Mouse (Mus musculus): Measurements from ENCODE around the gene Gm20696. TPM values are rescaled to one million over a fixed set of nuclear protein-coding genes. Genes with fewer than 3 reads are reported as not detected.
A peak's percentile ranks its signal among the peaks of the same experiment; 100 is the strongest.

Gm20696 gene
- polyA plus RNA-seq, 1 experiment from 2014 or later = 4.2 TPM

DNA sequence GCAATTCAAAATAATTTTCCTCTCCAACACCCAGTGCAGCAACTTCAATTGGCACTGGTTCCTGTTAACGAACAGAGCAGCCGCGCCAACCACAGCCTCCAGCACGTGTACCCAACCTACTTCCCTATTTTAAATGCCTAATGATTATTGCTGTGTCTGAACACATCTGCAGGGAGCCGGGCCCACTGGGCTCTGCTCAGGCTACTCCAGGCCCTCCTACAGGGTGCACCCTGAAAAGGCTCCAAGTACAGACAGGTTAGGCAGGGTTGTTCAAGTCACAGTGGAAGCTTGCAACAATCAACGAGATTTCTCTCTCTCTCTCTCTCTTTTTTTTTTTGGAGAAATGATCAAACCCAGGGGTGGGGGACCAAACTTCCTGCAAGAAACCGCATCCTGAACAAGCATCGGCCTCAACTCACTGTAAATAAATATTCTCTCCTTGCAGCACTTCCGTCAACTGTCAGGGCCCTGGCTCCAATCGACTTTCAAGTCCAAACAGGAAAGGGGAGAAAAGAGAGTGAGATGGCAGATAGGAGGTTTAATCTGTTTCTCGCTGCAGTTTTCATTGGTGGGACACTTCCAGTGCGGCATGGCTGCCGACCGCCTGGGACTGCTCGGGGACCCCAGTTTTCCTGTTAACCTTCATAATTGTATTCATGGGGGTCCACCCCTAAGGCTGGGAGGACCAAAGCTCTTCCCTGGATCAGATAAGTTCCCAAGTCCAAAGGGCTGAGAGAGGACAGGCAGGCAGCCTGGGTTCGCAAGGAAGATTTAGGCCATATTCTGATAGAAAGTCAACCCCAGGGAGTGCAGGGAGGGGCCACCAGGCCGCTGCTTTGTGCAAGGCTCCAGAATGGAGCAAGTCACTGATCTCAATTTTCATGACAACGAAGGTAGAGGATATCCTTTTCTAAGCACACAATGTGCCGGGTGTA is 277.6 kb downstream of the Gm20696 start:
- Histone ChIP-seq H3K9ac (no peak overlapping the region), H3K27ac (peak overlapping the region; percentile 74), H3K4me1 (peaks cover 12% of the 10 kb centered on the region), H3K4me2 (no peak overlapping the region), H3K4me3 (no peak overlapping the region), H3K27me3 (no peaks in the 10 kb centered on the region), H3K36me3 (no peaks in the 10 kb centered on the region), H3K9me3 (no peaks in the 10 kb centered on the region)
- WGBS = 63% methylated on average over 19 of the region's 19 CpGs
- no peak for ATAC-seq (ENCODE audit: insufficient number of reproducible peaks, low FRiP score, low TSS enrichment, low read depth)

- H3K4me2 ChIP-seq = no peak overlapping the region
- no peak overlapping the region for H3K9ac ChIP-seq
- H3K9me3 ChIP-seq = no peaks in the 10 kb centered on the region
- no peak for ATAC-seq (ENCODE audit: insufficient number of reproducible peaks, low FRiP score, low TSS enrichment, low read depth)
- no peaks in the 10 kb centered on the region for H3K27me3 ChIP-seq
- no peaks in the 10 kb centered on the region for H3K36me3 ChIP-seq
- H3K4me3 ChIP-seq = no peak overlapping the region
- no peak overlapping the region for H3K27ac ChIP-seq
- H3K4me1 ChIP-seq = peaks cover 12% of the 10 kb centered on the region
- 61% methylated on average over 5 of the region's 5 CpGs for WGBS
These were observed 278.6 kb downstream of the Gm20696 start for GRCm38 (mm10) chr6:99388023-99388422.

DNA sequence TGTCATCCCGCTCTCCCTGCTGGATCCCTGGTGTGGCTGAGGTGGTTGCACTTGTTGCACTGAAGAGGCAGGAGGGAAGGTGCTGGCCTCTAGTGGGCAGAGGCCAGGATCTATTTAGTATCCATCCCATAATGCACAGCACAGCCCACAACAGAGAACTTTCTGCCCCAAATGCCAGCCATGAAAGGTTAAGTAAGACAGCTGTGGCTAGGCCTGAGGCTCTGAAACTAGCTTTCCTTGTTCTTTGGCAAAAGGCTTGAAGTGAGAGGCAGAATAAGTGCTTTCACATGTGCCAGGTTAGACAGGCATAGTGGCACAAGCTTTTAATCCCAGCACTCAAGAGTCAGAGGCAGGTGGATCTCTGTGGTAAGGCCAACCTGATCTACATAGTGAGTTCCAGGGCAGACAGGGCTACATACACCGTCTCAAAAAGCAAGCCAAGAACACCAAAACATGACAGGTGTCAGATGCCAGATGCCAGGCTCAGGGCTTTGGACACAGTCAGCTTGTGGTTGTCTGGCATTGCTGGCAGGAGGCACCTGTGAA is 281.5 kb downstream of the Gm20696 start:
- H3K9me3 ChIP-seq = no peaks in the 10 kb centered on the region
- ATAC-seq (ENCODE audit: insufficient number of reproducible peaks, low FRiP score, low TSS enrichment, low read depth) = no peak
- H3K4me2 ChIP-seq = no peak overlapping the region
- H3K4me3 ChIP-seq = no peak overlapping the region
- H3K9ac ChIP-seq = no peak overlapping the region
- H3K4me1 ChIP-seq = peaks cover 13% of the 10 kb centered on the region
- no peak overlapping the region for H3K27ac ChIP-seq
- H3K36me3 ChIP-seq = no peaks in the 10 kb centered on the region
- H3K27me3 ChIP-seq = no peaks in the 10 kb centered on the region
- WGBS = 73% methylated on average over 2 of the region's 2 CpGs

GRCm38 (mm10) chr6:99383846-99384472 is 282.6 kb downstream of the Gm20696 start:
- Histone ChIP-seq H3K4me1 (peaks cover 13% of the 10 kb centered on the region), H3K27ac (no peak overlapping the region), H3K9ac (no peak overlapping the region), H3K4me2 (no peak overlapping the region), H3K36me3 (no peaks in the 10 kb centered on the region), H3K4me3 (no peak overlapping the region), H3K9me3 (no peaks in the 10 kb centered on the region), H3K27me3 (no peaks in the 10 kb centered on the region)
- no peak for ATAC-seq (ENCODE audit: insufficient number of reproducible peaks, low FRiP score, low TSS enrichment, low read depth)
- 73% methylated on average over 4 of the region's 4 CpGs for WGBS

DNA sequence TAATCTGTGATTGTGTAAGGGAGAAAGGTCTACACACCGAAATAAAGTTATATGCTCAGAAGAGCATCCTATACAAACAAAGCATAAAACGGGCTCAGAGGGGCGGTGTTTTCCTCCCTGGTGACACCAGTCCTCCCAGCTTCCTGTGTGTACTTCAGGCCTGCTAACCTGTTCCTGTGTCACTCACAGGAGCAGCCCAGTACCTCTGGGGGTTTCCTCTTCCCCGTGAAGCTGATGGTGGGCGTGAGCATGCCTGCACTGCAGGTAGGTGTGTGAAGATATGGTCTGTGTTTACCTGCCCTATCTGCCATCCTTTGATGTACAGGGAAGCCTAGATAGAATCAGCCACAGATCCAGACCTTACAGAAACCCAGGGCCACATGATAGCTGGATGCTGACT is 286.5 kb downstream of the Gm20696 start:
- H3K9me3 ChIP-seq = no peaks in the 10 kb centered on the region
- no peaks in the 10 kb centered on the region for H3K36me3 ChIP-seq
- H3K4me2 ChIP-seq = no peak overlapping the region
- 80% methylated on average over 5 of the region's 5 CpGs for WGBS
- H3K4me1 ChIP-seq = peaks cover 40% of the 10 kb centered on the region
- no peaks in the 10 kb centered on the region for H3K27me3 ChIP-seq
- no peak overlapping the region for H3K27ac ChIP-seq
- no peak for ATAC-seq (ENCODE audit: insufficient number of reproducible peaks, low FRiP score, low TSS enrichment, low read depth)
- no peak overlapping the region for H3K9ac ChIP-seq
- H3K4me3 ChIP-seq = no peak overlapping the region

- Histone ChIP-seq H3K36me3 (no peaks in the 10 kb centered on the region), H3K4me1 (peaks cover 50% of the 10 kb centered on the region), H3K4me3 (no peak overlapping the region), H3K27me3 (no peaks in the 10 kb centered on the region), H3K9ac (no peak overlapping the region), H3K9me3 (no peaks in the 10 kb centered on the region), H3K27ac (no peak overlapping the region), H3K4me2 (no peak overlapping the region)
- 63% methylated on average over 7 of the region's 7 CpGs for WGBS
- no peak; the same call in 1 of the 2 replicates for ATAC-seq (ENCODE audit: insufficient number of reproducible peaks, low FRiP score, low TSS enrichment, low read depth)
These were observed 287.4 kb downstream of the Gm20696 start for GRCm38 (mm10) chr6:99378997-99379710.

- Histone ChIP-seq H3K4me2 (no peak overlapping the region), H3K27me3 (no peaks in the 10 kb centered on the region), H3K9me3 (no peaks in the 10 kb centered on the region), H3K4me1 (peaks cover 51% of the 10 kb centered on the region), H3K27ac (no peak overlapping the region), H3K4me3 (no peak overlapping the region), H3K36me3 (no peaks in the 10 kb centered on the region), H3K9ac (no peak overlapping the region)
- ATAC-seq (ENCODE audit: insufficient number of reproducible peaks, low FRiP score, low TSS enrichment, low read depth) = no peak
- WGBS = 70% methylated on average over 4 of the region's 4 CpGs
These were observed 288.9 kb downstream of the Gm20696 start for GRCm38 (mm10) chr6:99377716-99378115.

GRCm38 (mm10) chr6:99377131-99377530 is 289.5 kb downstream of the Gm20696 start:
- 48% methylated on average over 2 of the region's 2 CpGs for WGBS
- Histone ChIP-seq H3K27me3 (no peaks in the 10 kb centered on the region), H3K9ac (no peak overlapping the region), H3K4me1 (peaks cover 51% of the 10 kb centered on the region), H3K36me3 (no peaks in the 10 kb centered on the region), H3K4me3 (no peak overlapping the region), H3K9me3 (no peaks in the 10 kb centered on the region), H3K4me2 (no peak overlapping the region), H3K27ac (no peak overlapping the region)
- no peak for ATAC-seq (ENCODE audit: insufficient number of reproducible peaks, low FRiP score, low TSS enrichment, low read depth)

DNA sequence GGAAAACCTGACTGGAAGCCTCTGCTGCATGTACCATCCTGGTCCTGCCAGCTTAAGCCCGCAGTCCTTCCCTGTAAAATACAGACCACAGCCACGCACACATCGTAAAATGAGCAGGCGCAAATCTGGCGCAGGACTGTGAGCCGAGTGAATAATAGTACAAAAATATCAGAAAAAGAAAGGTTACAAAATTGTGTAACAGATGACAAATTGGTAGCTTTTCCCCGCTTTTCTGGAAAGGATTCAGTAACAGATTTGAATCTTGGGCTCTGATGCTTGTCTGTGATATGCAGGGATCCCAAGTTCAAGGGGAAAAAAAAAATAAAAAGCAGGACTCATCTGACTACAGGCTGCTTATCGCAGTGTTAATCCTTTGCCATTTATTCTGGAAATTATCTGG is 289.9 kb downstream of the Gm20696 start:
- WGBS = 42% methylated on average over 8 of the region's 8 CpGs
- no peak overlapping the region for H3K4me2 ChIP-seq

GRCm38 (mm10) chr6:99375865-99376264 is 290.7 kb downstream of the Gm20696 start:
- 33% methylated on average over 6 of the region's 6 CpGs for WGBS
- H3K4me3 ChIP-seq = no peak overlapping the region
- H3K27ac ChIP-seq = peak overlapping the region; percentile 48; the same call in 1 of the 2 replicates
- no peaks in the 10 kb centered on the region for H3K36me3 ChIP-seq
- H3K9me3 ChIP-seq = no peaks in the 10 kb centered on the region
- H3K4me1 ChIP-seq = peaks cover 51% of the 10 kb centered on the region
- no peaks in the 10 kb centered on the region for H3K27me3 ChIP-seq
- H3K9ac ChIP-seq = no peak overlapping the region
- H3K4me2 ChIP-seq = no peak overlapping the region
- ATAC-seq (ENCODE audit: insufficient number of reproducible peaks, low FRiP score, low TSS enrichment, low read depth) = no peak

More for the DNA sequence above, 289.9 kb downstream of the Gm20696 start:
- Histone ChIP-seq H3K9me3 (no peaks in the 10 kb centered on the region), H3K36me3 (no peaks in the 10 kb centered on the region), H3K4me3 (no peak overlapping the region), H3K9ac (no peak overlapping the region), H3K4me1 (peaks cover 51% of the 10 kb centered on the region), H3K27ac (no peak overlapping the region), H3K27me3 (no peaks in the 10 kb centered on the region)
- 0 out of 2 replicates have a peak, but pooled peaks have one; percentile 40 for ATAC-seq (ENCODE audit: insufficient number of reproducible peaks, low FRiP score, low TSS enrichment, low read depth)

DNA sequence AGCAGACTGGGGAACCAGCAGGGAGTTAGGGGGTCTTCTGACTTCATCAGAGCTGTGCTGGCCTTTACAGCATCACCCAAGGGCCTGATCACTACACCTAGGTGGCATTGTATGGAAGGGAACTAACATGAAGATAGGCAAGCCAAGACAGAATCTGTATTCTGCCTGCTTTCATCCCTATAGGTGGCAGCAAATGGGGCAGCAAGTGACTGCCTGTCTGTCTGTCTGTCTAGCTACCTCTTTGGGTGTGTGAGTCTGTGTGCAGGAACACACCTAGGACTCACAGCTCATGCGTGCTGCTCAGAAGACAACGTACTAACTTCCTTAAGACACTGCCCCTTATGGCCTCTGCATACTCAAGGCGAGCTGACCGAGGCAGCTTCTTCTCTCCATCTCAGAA is 291.2 kb downstream of the Gm20696 start:
- Histone ChIP-seq H3K9ac (no peak overlapping the region), H3K4me3 (no peak overlapping the region), H3K4me2 (no peak overlapping the region), H3K4me1 (peaks cover 51% of the 10 kb centered on the region), H3K9me3 (no peaks in the 10 kb centered on the region), H3K27ac (peak overlapping the region; percentile 48; the same call in 1 of the 2 replicates), H3K36me3 (no peaks in the 10 kb centered on the region), H3K27me3 (no peaks in the 10 kb centered on the region)
- no peak for ATAC-seq (ENCODE audit: insufficient number of reproducible peaks, low FRiP score, low TSS enrichment, low read depth)
- WGBS = 48% methylated on average over 4 of the region's 4 CpGs

Measured in limb, embryonic 15.5 days (tissue).